Mouse (Mus musculus) hindbrain, embryonic 12.5 days (tissue): ENCODE results near the gene 6030408B16Rik. TPM values are rescaled to one million over a fixed set of nuclear protein-coding genes. Genes with fewer than 3 reads are reported as not detected.

ENCODE experiments used
- ATAC-seq: fragments of 200-750 bp; cut with Nextera tagmentation; 2 replicates; pipeline ENCODE4 v1.8.0; 2017; ENCODE audit warnings: moderate TSS enrichment; ENCODE audit not compliant: low FRiP score
- H3K27ac ChIP-seq: fragments of 300-500 bp; sonication (generic); 2 replicates; pipeline ENCODE4 v1.5.1; 2016; ENCODE audit warnings: mild to moderate bottlenecking
- H3K27me3 ChIP-seq: fragments of 300-500 bp; sonication (generic); 2 replicates; pipeline ENCODE4 v1.6.1; 2016; ENCODE audit warnings: mild to moderate bottlenecking
- H3K36me3 ChIP-seq: fragments of 300-500 bp; sonication (generic); 2 replicates; pipeline ENCODE4 v1.6.1; 2016; ENCODE audit warnings: mild to moderate bottlenecking
- H3K4me1 ChIP-seq: fragments of 300-500 bp; sonication (generic); 2 replicates; pipeline ENCODE4 v1.6.1; 2016
- H3K4me2 ChIP-seq: fragments of 300-500 bp; sonication (generic); replicated peaks from 2 replicates; pipeline ENCODE4 v1.6.1; 2016; ENCODE audit warnings: mild to moderate bottlenecking
- H3K4me3 ChIP-seq: fragments of 300-500 bp; sonication (generic); 2 replicates; pipeline ENCODE4 v1.5.1; 2016; ENCODE audit warnings: mild to moderate bottlenecking
- H3K9ac ChIP-seq: fragments of 300-500 bp; sonication (generic); 2 replicates; pipeline ENCODE4 v1.6.1; 2016; ENCODE audit warnings: mild to moderate bottlenecking, moderate library complexity
- H3K9me3 ChIP-seq: fragments of 300-500 bp; sonication (generic); replicated peaks from 2 replicates; pipeline ENCODE4 v1.6.1; 2016; ENCODE audit warnings: mild to moderate bottlenecking
- WGBS: fragments of 180-500 bp; shearing (Covaris S2); methylation state at CpG from one replicate; pipeline ENCODE4 v1.1.7; 2016; 5-methylcytosine and 5-hydroxymethylcytosine counted together
- polyA plus RNA-seq: library from polyadenylated mRNA; unstranded; fragments of >200 nt; fragmentation: Nextera tagmentation; extraction: Ambion mirVana; gene quantifications from 2 replicates; pipeline ENCODE4 v1.2.1, GENCODE M21; 2016

The 6030408B16Rik gene
- polyA plus RNA-seq, 1 experiment from 2014 or later, result 0.31 TPM

- 66% methylated on average over 4 of the region's 4 CpGs for whole genome bisulfite sequencing
- H3K4me2 ChIP-seq, result no peak overlapping the region
- no peak for ATAC-seq
These were observed 39.4 kb downstream of the 6030408B16Rik start for GRCm38 (mm10) chr15:101332370-101332769.

GRCm38 (mm10) chr15:101333165-101333564 lies 40.2 kb downstream of the 6030408B16Rik start:
- no peak for ATAC-seq
- 48% methylated on average over 1 of the region's 1 CpGs for WGBS

More at GRCm38 (mm10) chr15:101332370-101332769, 39.4 kb downstream of the 6030408B16Rik start:
- Histone ChIP-seq H3K36me3 (no peaks in the 10 kb centered on the region), H3K27ac (no peak overlapping the region), H3K9ac (no peak overlapping the region), H3K27me3 (peaks cover 11% of the 10 kb centered on the region; the same call in 1 of the 2 replicates), H3K4me3 (no peak overlapping the region), H3K4me1 (0 out of 2 replicates have a peak, but pooled peaks cover 3% of the 10 kb centered on the region), H3K9me3 (no peaks in the 10 kb centered on the region)

GRCm38 (mm10) chr15:101333648-101334047 lies 40.6 kb downstream of the 6030408B16Rik start:
- no peak for ATAC-seq
- 62% methylated on average over 4 of the region's 4 CpGs for WGBS
- Histone ChIP-seq H3K9ac (no peak overlapping the region), H3K27me3 (peaks cover 12% of the 10 kb centered on the region; the same call in 1 of the 2 replicates), H3K36me3 (no peaks in the 10 kb centered on the region), H3K4me2 (no peak overlapping the region), H3K9me3 (no peaks in the 10 kb centered on the region), H3K27ac (no peak overlapping the region), H3K4me1 (0 out of 2 replicates have a peak, but pooled peaks cover 3% of the 10 kb centered on the region), H3K4me3 (no peak overlapping the region)

More at GRCm38 (mm10) chr15:101333165-101333564, 40.2 kb downstream of the 6030408B16Rik start:
- no peak overlapping the region for H3K4me2 ChIP-seq
- no peak overlapping the region for H3K4me3 ChIP-seq
- no peaks in the 10 kb centered on the region for H3K9me3 ChIP-seq
- H3K36me3 ChIP-seq, result no peaks in the 10 kb centered on the region
- H3K9ac ChIP-seq, result no peak overlapping the region; the same call in 1 of the 2 replicates
- peaks cover 13% of the 10 kb centered on the region; the same call in 1 of the 2 replicates for H3K27me3 ChIP-seq
- no peak overlapping the region for H3K27ac ChIP-seq
- H3K4me1 ChIP-seq, result 0 out of 2 replicates have a peak, but pooled peaks cover 3% of the 10 kb centered on the region

GRCm38 (mm10) chr15:101336474-101337174 lies 43.6 kb downstream of the 6030408B16Rik start:
- H3K9me3 ChIP-seq, result no peaks in the 10 kb centered on the region
- H3K4me1 ChIP-seq, result 0 out of 2 replicates have a peak, but pooled peaks cover 3% of the 10 kb centered on the region
- H3K4me2 ChIP-seq, result no peak overlapping the region
- WGBS, result 45% methylated on average over 24 of the region's 24 CpGs
- H3K9ac ChIP-seq, result no peak overlapping the region
- H3K27me3 ChIP-seq, result peaks cover 12% of the 10 kb centered on the region; the same call in 1 of the 2 replicates
- no peak overlapping the region for H3K4me3 ChIP-seq
- no peak overlapping the region for H3K27ac ChIP-seq
- ATAC-seq, result no peak
- H3K36me3 ChIP-seq, result no peaks in the 10 kb centered on the region

- H3K9ac ChIP-seq, result no peak overlapping the region
- 84% methylated on average over 4 of the region's 4 CpGs for WGBS
- no peaks in the 10 kb centered on the region for H3K36me3 ChIP-seq
- no peak overlapping the region for H3K4me3 ChIP-seq
- no peak overlapping the region for H3K4me2 ChIP-seq
- no peak for ATAC-seq
- H3K9me3 ChIP-seq, result no peaks in the 10 kb centered on the region
- no peak overlapping the region for H3K27ac ChIP-seq
- H3K4me1 ChIP-seq, result 0 out of 2 replicates have a peak, but pooled peaks cover 3% of the 10 kb centered on the region
- peaks cover 12% of the 10 kb centered on the region; the same call in 1 of the 2 replicates for H3K27me3 ChIP-seq
These were observed 45.3 kb downstream of the 6030408B16Rik start for GRCm38 (mm10) chr15:101338359-101338758.

GRCm38 (mm10) chr15:101339537-101339936 lies 46.5 kb downstream of the 6030408B16Rik start:
- Histone ChIP-seq H3K4me2 (no peak overlapping the region), H3K27ac (no peak overlapping the region), H3K4me3 (no peak overlapping the region), H3K4me1 (0 out of 2 replicates have a peak, but pooled peaks cover 3% of the 10 kb centered on the region), H3K27me3 (peaks cover 12% of the 10 kb centered on the region; the same call in 1 of the 2 replicates), H3K36me3 (no peaks in the 10 kb centered on the region), H3K9me3 (no peaks in the 10 kb centered on the region), H3K9ac (no peak overlapping the region)
- 0% methylated on average over 2 of the region's 2 CpGs for WGBS
- peak; percentile 85 for ATAC-seq

- no peak overlapping the region for H3K9ac ChIP-seq
- no peaks in the 10 kb centered on the region for H3K4me1 ChIP-seq
- ATAC-seq, result no peak
- peaks cover 6% of the 10 kb centered on the region; the same call in 1 of the 2 replicates for H3K27me3 ChIP-seq
- H3K9me3 ChIP-seq, result no peaks in the 10 kb centered on the region
- H3K36me3 ChIP-seq, result no peaks in the 10 kb centered on the region
- H3K27ac ChIP-seq, result no peak overlapping the region
- no peak overlapping the region for H3K4me3 ChIP-seq
- no peak overlapping the region for H3K4me2 ChIP-seq
- 69% methylated on average over 5 of the region's 5 CpGs for WGBS
These were observed 48.9 kb downstream of the 6030408B16Rik start for GRCm38 (mm10) chr15:101341797-101342515.

Other genes starting within 250 kb of the 6030408B16Rik start
- not detected in 2 replicates for gene Gm47841, start 245.8 kb upstream of the 6030408B16Rik start, polyA plus RNA-seq
- 0.41 and 0.44 TPM in 2 replicates for gene Fignl2, start 214.6 kb upstream of the 6030408B16Rik start, polyA plus RNA-seq
- gene Ankrd33, start 177.5 kb upstream of the 6030408B16Rik start, polyA plus RNA-seq, result not detected in 2 replicates
- 11.6 TPM in 2 replicates for gene Acvrl1, start 164.7 kb upstream of the 6030408B16Rik start, polyA plus RNA-seq
- 12.2 and 15.5 TPM in 2 replicates for gene Acvr1b, start 119.1 kb upstream of the 6030408B16Rik start, polyA plus RNA-seq
- gene Grasp, start 69.0 kb upstream of the 6030408B16Rik start, polyA plus RNA-seq, result 4.8 and 8.2 TPM in 2 replicates
- gene Nr4a1, start 38.9 kb upstream of the 6030408B16Rik start, polyA plus RNA-seq, result 4.4 and 5.5 TPM in 2 replicates
- gene Atg101, start 8.9 kb upstream of the 6030408B16Rik start, polyA plus RNA-seq, result 62.0 and 66.5 TPM in 2 replicates
- gene Krt80, start 77.0 kb downstream of the 6030408B16Rik start, polyA plus RNA-seq, result 0.14 and 0.21 TPM in 2 replicates
- 8.8 and 10.5 TPM in 2 replicates for gene Krt7, start 117.8 kb downstream of the 6030408B16Rik start, polyA plus RNA-seq
- 0.39 and 0.48 TPM in 2 replicates for gene Krt87, start 145.6 kb downstream of the 6030408B16Rik start, polyA plus RNA-seq
- gene Krt88, start 154.5 kb downstream of the 6030408B16Rik start, polyA plus RNA-seq, result not detected in 2 replicates
- gene Krt81, start 170.5 kb downstream of the 6030408B16Rik start, polyA plus RNA-seq, result not detected in 2 replicates
- gene Krt86, start 180.3 kb downstream of the 6030408B16Rik start, polyA plus RNA-seq, result not detected in 2 replicates
- gene Krt83, start 198.3 kb downstream of the 6030408B16Rik start, polyA plus RNA-seq, result not detected in 2 replicates
- not detected in 2 replicates for gene Gm49425, start 224.0 kb downstream of the 6030408B16Rik start, polyA plus RNA-seq
- gene Krt84, start 239.6 kb downstream of the 6030408B16Rik start, polyA plus RNA-seq, result not detected in 2 replicates